Comparison of ENCODE assay signal across 8 mouse cellular contexts in genomic region chr11:26073638-26074294, GRCm38 (mm10).
A peak's percentile ranks its signal among the peaks of the same experiment; 100 is the strongest.
DNase-seq lines count a peak whose midpoint lies in the region; TF ChIP-seq lines count a peak whose summit lies in the region.

No protein-coding gene starts in this region.

- TF ChIP-seq CTCF in layer of hippocampus, adult 2 months (conservative IDR thresholded peaks at IDR 0.05), result peak; percentile 90

- no peaks in the 10 kb centered on the region for H3K9me3 ChIP-seq in hindbrain, embryonic 10.5 days

- H3K27me3 ChIP-seq in hindbrain, embryonic 10.5 days (ENCODE audit: insufficient read depth, poor library complexity, severe bottlenecking), result no peaks in the 10 kb centered on the region

- WGBS in hindbrain, embryonic 10.5 days, result 54% methylated on average over 8 of the region's 8 CpGs

- H3K4me1 ChIP-seq in hindbrain, embryonic 10.5 days (replicated peaks), result no peaks in the 10 kb centered on the region

- H3K36me3 ChIP-seq in hindbrain, embryonic 10.5 days, result no peaks in the 10 kb centered on the region

- H3K4me3 ChIP-seq in hindbrain, embryonic 10.5 days, result no peak overlapping the region
- no peak overlapping the region for H3K4me3 ChIP-seq in layer of hippocampus, adult 2 months

- no peak overlapping the region for H3K27ac ChIP-seq in hindbrain, embryonic 10.5 days
- peak overlapping the region; percentile 80 for H3K27ac ChIP-seq in layer of hippocampus, adult 2 months

- DNase-seq in 3T3-L1 (ENCODE audit: low read depth, low spot score) (peak; percentile 20), NIH3T3 (ENCODE audit: low read depth) (peak; percentile 33)
- DNase-seq in embryo, embryonic 9.5 days (ENCODE audit: extremely low spot score), result peak; percentile 53
- DNase-seq in hindbrain, embryonic 10.5 days (ENCODE audit: low spot score), result peak; percentile 45
- DNase-seq in layer of hippocampus, adult 2 months (ENCODE audit: low spot score in 2 of 2), result peak; percentile 80 to 83
- DNase-seq in lung, postnatal 10 days, result peak; percentile 56
- peak; percentile 66 for DNase-seq in right cerebral cortex, postnatal 25 days
- DNase-seq in thymus, postnatal 10 days (ENCODE audit: low spot score in 2 of 2), result no peak

Comparison
In these comparisons a context has a peak if more than half of its experiments do, and no peak if none do; other contexts are left out.
1. DNase-seq: peak in 3T3-L1 (single experiment), NIH3T3 (single experiment), embryo, embryonic 9.5 days (single experiment), hindbrain, embryonic 10.5 days (single experiment), layer of hippocampus, adult 2 months (2 of 2), lung, postnatal 10 days (single experiment) and right cerebral cortex, postnatal 25 days (single experiment); none in thymus, postnatal 10 days (0 of 2).